Mouse (Mus musculus): ENCODE measurements around the gene Ifna12. TPM values are rescaled to one million over a fixed set of nuclear protein-coding genes. Genes with fewer than 3 reads are reported as not detected.
"Not testable (repeated sequence)": the region's sequence is repeated elsewhere in the genome, so short reads cannot be mapped to it uniquely, and the experiment has no call there.

Ifna12 gene
- not detected in 2 replicates for total RNA-seq (2021)
- long read RNA-seq, experiment 1 = 0 reads
- long read RNA-seq, experiment 2 = 0 reads

DNA sequence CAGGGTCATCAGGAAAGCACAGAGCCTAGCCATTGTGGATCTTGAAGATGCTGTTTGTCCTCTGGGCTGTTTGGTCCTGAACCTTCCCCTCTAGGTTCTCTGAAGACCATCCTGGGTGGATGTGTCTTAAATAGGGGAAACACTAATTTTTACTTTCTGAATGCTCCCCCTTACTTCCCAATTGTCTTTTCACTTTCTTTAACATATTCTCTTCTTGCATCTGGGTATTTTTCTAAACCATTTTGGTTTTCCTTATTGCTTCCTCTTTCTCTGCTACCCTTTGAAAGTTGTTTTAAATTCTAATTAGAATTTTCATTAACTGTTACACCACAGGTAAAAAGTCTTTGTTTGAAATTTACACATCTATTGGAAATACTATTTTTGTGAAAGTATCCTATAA is at the start of gene Ifna12:
Ifna12 (minus strand) TSS at position 101 of the 400 bp plus-strand sequence.
- no peak for DNase-seq

DNA sequence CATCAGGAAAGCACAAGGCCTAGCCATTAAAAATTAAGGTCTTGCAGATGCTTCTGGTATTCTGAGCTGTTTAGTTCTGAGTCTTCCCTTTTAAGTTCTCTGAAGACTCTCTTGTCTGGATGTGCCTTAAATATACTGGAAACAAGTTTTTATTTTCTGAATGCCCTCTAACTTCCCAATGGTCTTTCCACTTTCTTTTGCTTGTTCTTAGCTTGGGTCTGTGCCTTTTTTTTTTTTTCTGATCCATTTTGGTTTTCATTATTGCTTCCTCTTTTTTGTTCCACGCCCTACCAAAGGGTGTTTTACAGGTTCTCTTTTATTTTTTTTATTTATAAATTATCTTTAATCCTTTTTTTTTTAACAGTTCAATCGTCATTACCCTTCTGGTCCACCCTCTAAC is 41.2 kb upstream of the Ifna12 start, which contains the start of gene Ifna13:
Ifna13 (minus strand) TSS at position 101 of the 400 bp plus-strand sequence.
- no peak for DNase-seq

DNA sequence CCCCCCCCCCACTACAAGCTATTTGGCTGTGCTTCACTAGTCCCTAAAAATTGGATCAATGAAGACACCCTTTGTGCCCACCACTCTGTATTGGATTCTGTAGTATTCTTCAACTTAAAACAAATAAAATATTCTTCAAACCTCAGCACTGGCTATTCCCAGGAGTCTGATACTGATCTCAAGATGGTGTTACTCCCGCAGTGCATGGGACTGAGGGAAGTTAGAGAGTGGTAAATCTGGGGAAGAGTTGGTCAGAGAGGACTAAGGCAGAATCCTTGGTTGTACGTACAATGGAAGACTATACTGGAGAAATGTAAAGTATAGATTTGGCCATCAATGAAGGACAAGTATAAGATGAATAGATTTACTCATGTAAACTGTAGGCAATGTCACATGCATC is 39.4 kb upstream of the Ifna12 start:
- DNase-seq = no peak

DNA sequence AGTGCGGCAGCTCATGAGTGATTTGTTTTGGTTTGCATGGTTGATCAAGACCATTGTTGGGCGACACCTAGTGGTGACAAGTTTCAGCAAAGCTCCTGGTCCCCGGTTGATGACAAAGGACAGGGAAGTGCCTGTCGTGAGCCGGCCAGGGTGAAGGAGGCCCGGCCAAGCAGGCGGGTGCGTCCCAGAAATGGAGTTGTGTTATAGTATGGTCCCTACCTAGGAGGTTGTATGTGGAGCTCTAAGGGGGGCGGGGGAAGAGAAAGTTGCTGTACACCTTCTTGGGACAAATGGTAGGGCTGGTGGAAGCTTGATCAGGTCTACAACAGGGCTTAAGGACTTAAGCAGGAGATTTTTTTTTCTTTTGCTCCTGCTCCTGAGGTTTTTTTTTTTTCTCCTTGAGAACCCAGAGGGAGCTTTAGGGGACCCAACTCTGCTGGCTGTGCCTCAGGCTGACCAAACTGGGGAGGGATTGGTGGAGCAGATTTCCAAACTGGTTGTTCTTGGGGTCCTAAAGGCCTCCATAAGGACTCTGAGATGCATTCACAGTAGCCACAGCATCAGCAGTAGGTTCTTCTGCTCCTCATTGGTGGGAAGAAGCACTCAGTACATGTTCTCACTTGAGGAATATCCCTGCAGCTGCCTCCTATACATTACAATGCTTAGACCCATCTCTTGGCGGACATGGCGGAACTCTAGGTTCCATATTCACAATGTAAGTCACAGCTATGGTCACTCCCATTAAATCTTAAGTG is 38.1 kb upstream of the Ifna12 start:
- DNase-seq = peak; percentile 95

DNA sequence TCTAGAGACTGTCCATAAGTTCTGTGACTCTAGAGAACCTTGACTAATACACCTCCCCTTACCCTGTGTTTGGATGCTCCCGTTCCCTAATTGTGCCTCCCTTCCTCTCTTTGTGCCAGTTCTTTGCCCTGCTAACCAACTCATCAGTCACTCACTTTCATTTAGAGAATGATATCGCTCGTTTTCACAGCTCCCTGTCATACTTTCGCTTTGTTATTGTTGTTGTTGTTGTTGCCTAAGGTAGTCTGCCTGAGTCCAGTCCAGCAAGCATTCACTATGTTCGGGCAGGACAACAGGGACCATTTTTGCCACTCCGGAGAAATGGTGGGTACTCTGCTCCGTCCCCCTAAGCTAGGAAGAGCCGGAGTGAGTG is 37.5 kb upstream of the Ifna12 start:
- no peak for DNase-seq

DNA sequence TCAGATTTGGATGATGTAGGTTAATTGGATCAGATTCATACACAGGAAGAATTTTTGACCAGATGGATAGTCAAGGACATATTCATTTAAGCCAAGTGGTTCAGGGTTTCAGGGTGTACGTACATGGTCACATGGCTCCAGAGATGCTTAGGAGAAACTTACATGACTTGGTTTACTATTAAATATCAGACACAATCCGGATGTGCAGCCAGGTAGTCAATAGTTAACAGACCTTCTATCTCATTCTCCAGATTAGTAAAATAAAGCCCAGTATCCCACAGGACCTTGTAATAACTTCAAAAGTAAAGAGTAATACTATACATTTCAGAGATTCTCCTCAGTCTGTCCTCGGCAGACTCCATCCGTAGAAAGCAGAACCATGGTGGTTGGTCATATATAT is 31.1 kb upstream of the Ifna12 start, which contains the start of gene C87499:
C87499 (minus strand) TSS at position 101 of the 400 bp plus-strand sequence.
- no peak for DNase-seq

DNA sequence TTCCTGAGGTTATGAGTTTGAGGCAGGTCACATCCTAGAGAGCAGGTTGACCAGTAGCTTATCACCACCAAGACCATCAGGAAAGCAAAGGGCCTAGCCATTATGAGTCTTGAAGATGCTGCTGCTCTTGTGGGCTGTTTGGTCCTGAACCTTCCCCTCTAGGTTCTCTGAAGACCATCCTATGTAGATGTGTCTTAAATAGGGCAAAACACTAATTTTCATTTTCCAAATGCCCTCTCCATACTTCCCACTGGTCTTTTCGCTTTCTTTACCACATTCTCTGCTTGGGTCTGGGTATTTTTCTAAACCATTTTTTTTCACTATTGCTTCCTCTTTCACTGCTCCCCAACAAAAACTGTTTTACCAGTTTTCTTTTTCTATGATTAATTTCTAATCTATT is 10.9 kb downstream of the Ifna12 start, which contains the start of gene Ifna9:
Ifna9 (minus strand) TSS at position 101 of the 400 bp plus-strand sequence.
- no peak for DNase-seq

DNA sequence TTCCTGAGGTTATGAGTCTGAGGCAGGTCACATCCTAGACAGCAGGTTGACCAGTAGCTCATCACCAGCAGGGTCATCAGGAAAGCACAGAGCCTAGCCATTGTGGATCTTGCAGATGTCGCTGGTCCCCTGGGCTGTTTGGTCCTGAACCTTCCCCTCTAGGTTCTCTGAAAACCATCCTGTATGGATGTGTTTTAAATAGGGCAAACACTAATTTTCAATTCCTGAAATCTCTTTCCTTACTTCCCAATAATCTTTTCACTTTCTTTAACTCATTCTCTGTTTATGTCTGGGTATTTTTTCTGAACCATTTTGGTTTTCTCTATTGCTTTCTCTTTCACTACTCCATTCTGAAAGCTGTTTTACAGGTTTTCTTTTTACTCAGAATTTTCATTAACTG is 31.5 kb downstream of the Ifna12 start, which contains the start of gene Ifna14:
Ifna14 (minus strand) TSS at position 101 of the 400 bp plus-strand sequence.
- DNase-seq = no peak

DNA sequence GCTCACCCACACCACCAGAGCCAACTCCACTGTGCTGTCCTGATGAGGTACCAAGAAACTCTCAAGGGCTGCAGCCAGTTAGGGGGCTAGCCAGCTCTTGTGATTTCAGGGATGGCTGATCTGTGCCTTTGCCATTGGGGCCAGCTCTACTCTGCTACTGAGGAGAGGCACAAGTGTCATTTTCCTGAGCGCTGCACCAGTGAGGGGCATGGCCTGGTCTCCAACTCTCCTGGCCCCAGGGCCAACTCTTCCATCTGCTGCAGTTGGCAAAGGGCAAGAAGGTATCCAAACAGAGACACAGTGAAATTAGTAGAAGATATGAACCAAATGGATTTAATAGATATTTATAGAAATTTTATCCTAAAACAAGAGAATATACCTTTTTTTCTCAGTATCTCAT is 41.4 kb downstream of the Ifna12 start:
- no peak for DNase-seq

DNA sequence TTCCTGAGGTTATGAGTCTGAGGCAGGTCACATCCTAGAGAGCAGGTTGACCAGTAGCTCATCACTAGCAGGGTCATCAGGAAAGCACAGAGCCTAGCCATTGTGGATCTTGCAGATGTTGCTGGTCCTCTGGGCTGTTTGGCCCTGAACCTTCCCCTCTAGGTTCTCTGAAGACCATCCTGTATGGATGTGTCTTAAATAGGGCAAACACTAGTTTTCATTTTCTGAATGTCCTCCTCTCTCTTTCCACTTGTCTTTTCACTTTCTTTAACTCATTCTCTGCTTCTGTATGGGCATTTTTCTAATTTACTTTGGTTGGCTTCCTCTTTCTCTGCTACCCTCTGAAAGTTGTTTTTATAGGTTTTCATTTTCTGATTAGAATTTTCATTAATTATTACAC is 45.0 kb downstream of the Ifna12 start, which contains the start of gene Ifna15:
Ifna15 (minus strand) TSS at position 101 of the 400 bp plus-strand sequence.
- DNase-seq = not testable (repeated sequence)

Other genes starting within 250 kb of the Ifna12 start
- gene Hacd4, start 164.4 kb downstream of the Ifna12 start, total RNA-seq (2021) = 4.0 and 4.1 TPM in 2 replicates
- not detected in 2 replicates for gene Ifnb1, start 80.6 kb downstream of the Ifna12 start, total RNA-seq (2021)
- not detected in 2 replicates for gene Ifna15, start 45.1 kb downstream of the Ifna12 start, total RNA-seq (2021)
- gene Ifna14, start 31.6 kb downstream of the Ifna12 start, total RNA-seq (2021) = not detected in 2 replicates
- not detected in 2 replicates for gene Ifna9, start 11.0 kb downstream of the Ifna12 start, total RNA-seq (2021)
- not detected in 2 replicates for gene C87499, start 31.0 kb upstream of the Ifna12 start, total RNA-seq (2021)
- not detected in 2 replicates for gene Ifna13, start 41.1 kb upstream of the Ifna12 start, total RNA-seq (2021)
- not detected in 2 replicates for gene Ifna16, start 73.5 kb upstream of the Ifna12 start, total RNA-seq (2021)
- not detected in 2 replicates for gene Ifna2, start 80.5 kb upstream of the Ifna12 start, total RNA-seq (2021)
- not detected in 2 replicates for gene Ifnab, start 88.0 kb upstream of the Ifna12 start, total RNA-seq (2021)
- 0.49 and 0.89 TPM in 2 replicates for gene Gm26566, start 118.4 kb upstream of the Ifna12 start, total RNA-seq (2021)
- gene Klhl9, start 119.1 kb upstream of the Ifna12 start, total RNA-seq (2021) = 72.3 and 74.9 TPM in 2 replicates
- gene Gm13271, start 151.5 kb upstream of the Ifna12 start, total RNA-seq (2021) = not detected in 2 replicates
- not detected in 2 replicates for gene Gm13283, start 156.7 kb upstream of the Ifna12 start, total RNA-seq (2021)
- not detected in 2 replicates for gene Gm13290, start 170.5 kb upstream of the Ifna12 start, total RNA-seq (2021)
- not detected in 2 replicates for gene Gm13289, start 173.5 kb upstream of the Ifna12 start, total RNA-seq (2021)
- not detected in 2 replicates for gene Gm13272, start 176.5 kb upstream of the Ifna12 start, total RNA-seq (2021)
- gene Ifnz, start 178.8 kb upstream of the Ifna12 start, total RNA-seq (2021) = not detected in 2 replicates
- gene Gm13276, start 182.3 kb upstream of the Ifna12 start, total RNA-seq (2021) = not detected in 2 replicates
- gene Gm13277, start 185.3 kb upstream of the Ifna12 start, total RNA-seq (2021) = not detected in 2 replicates
- gene Gm13278, start 188.2 kb upstream of the Ifna12 start, total RNA-seq (2021) = not detected in 2 replicates
- gene Gm13275, start 191.1 kb upstream of the Ifna12 start, total RNA-seq (2021) = not detected in 2 replicates
- gene Gm13279, start 194.0 kb upstream of the Ifna12 start, total RNA-seq (2021) = not detected in 2 replicates
- 0.22 TPM in 1 of 2 replicates, not detected in the other for gene Gm13285, start 196.3 kb upstream of the Ifna12 start, total RNA-seq (2021)
- not detected in 2 replicates for gene Gm13287, start 199.9 kb upstream of the Ifna12 start, total RNA-seq (2021)
- gene Gm13288, start 202.2 kb upstream of the Ifna12 start, total RNA-seq (2021) = not detected in 2 replicates
- not detected in 2 replicates for gene Ifna7, start 212.9 kb upstream of the Ifna12 start, total RNA-seq (2021)
- gene Ifna11, start 216.6 kb upstream of the Ifna12 start, total RNA-seq (2021) = not detected in 2 replicates
- not detected in 2 replicates for gene Ifna6, start 224.0 kb upstream of the Ifna12 start, total RNA-seq (2021)
- gene Ifna5, start 232.1 kb upstream of the Ifna12 start, total RNA-seq (2021) = not detected in 2 replicates
- gene Ifna4, start 238.5 kb upstream of the Ifna12 start, total RNA-seq (2021) = not detected in 2 replicates
- not detected in 2 replicates for gene Ifna1, start 246.7 kb upstream of the Ifna12 start, total RNA-seq (2021)

All from adrenal gland, postnatal 14 days (tissue).